Mouse (Mus musculus): ENCODE measurements around the gene Zfp980. TPM values are rescaled to one million over a fixed set of nuclear protein-coding genes. Genes with fewer than 3 reads are reported as not detected.
"Not testable (repeated sequence)": the region's sequence is repeated elsewhere in the genome, so short reads cannot be mapped to it uniquely, and the experiment has no call there.

The Zfp980 gene
- polyA plus RNA-seq (2014; fragmentation: Nextera tagmentation; extraction: Ambion mirVana), result not detected in 2 replicates

DNA sequence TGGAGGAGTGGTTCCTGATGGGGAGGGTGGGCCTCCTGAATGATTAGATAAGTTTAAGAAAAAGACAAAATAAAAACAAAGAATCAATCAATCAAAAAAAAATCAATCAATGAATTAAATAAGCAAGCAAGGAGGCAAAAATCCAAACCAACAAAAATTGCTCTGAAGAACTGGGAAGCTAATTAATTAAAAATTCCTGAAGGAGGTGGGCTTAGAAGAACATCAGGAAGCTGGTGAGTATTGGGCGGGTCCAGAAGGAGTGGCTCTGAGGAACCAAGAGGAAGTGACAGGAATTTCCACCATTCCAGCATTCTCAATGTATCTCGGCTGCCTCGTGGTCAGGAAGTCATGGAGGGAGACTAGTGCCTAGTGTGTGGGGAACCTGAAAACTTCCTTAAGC lies at the start of gene Zfp980:
Zfp980 (plus strand) TSS at position 301 of the 400 bp plus-strand sequence.
- DNase-seq (ENCODE audit: low spot score); H3K4me1 ChIP-seq (replicated peaks; ENCODE audit: control insufficient read depth, insufficient read depth, low read length); H3K4me3 ChIP-seq (replicated peaks; ENCODE audit: low read length); H3K4me2 ChIP-seq (replicated peaks); ATAC-seq (ENCODE audit: low FRiP score); H3K27ac ChIP-seq; H3K9me3 ChIP-seq (ENCODE audit: control insufficient read depth, low read length); H3K9ac ChIP-seq; H3K36me3 ChIP-seq (replicated peaks; ENCODE audit: control insufficient read depth, insufficient read depth); H3K27me3 ChIP-seq (ENCODE audit: control insufficient read depth, insufficient read depth, low read length): not testable (repeated sequence)
- 86% methylated on average over 3 of the region's 3 CpGs for WGBS

DNA sequence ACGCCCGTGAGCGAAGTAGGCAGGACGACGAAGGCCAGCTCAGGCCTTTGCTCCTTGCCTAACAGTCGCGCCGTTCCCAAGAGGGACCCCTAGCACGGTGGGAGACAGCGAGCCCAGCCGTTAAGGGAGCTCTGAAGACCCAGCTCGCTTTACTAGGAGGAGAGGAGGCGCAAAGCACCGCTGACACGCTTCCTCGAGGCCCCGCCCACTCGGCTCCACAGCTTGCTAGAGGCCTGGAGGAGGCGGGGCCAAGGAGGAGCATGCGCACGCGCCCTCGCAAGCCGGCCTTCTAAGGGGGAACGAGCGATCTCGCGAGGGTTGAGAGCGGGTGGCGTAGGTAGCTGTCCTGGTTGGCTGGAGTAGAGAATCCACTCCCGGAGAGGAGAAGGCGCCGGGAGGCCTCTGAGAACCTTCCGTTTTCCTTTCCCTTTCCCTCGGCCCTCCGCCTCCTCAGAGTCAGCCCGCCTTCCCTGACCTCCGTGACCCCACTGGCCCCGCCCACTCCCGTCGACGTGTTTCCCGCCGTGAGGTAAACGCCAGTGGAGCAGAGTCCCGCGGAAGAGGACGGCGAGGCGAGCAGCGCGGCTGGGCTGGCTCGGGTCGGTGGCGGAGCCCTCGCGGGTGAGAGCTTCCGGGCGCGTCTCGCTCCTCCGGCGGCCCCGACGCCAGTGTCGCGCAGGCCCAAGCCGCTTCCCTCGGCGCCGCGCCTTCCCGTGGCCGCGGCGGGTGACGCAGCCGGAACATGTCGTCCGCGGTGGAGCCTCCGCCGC lies 29.9 kb upstream of the Zfp980 start:
- not testable (repeated sequence) for H3K4me3 ChIP-seq (replicated peaks; ENCODE audit: low read length); ATAC-seq (ENCODE audit: low FRiP score); H3K27ac ChIP-seq; H3K27me3 ChIP-seq (ENCODE audit: control insufficient read depth, insufficient read depth, low read length); H3K4me1 ChIP-seq (replicated peaks; ENCODE audit: control insufficient read depth, insufficient read depth, low read length); H3K36me3 ChIP-seq (replicated peaks; ENCODE audit: control insufficient read depth, insufficient read depth); H3K4me2 ChIP-seq (replicated peaks); H3K9me3 ChIP-seq (ENCODE audit: control insufficient read depth, low read length); DNase-seq (ENCODE audit: low spot score); H3K9ac ChIP-seq
- WGBS, result 32% methylated on average over 81 of the region's 83 CpGs

DNA sequence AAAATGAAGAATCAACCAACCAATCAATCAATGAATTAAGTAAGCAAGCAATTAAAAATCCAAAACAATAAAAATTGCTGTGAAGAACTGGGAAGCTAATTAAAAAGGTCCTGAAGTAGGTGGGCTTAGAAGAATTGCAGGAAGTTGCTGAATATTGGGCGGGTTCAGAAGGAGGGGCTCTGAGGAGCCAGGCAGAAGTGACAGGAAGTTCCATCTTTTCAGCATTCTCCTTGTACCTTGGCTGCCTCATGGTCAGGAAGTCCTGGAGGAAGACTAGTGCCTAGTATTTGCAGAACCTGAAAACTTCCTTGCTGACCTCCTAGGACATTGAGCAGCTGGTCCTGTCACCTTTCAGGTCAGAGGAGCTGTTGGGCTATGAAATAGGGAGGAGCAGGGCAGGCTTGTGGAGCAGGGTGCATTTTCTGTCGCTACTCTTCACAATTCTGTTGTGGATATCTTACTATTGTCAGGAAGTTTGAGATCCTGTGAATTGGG lies 3.8 kb downstream of the Zfp980 start:
- not testable (repeated sequence) for H3K36me3 ChIP-seq (replicated peaks; ENCODE audit: control insufficient read depth, insufficient read depth); H3K4me1 ChIP-seq (replicated peaks; ENCODE audit: control insufficient read depth, insufficient read depth, low read length); ATAC-seq (ENCODE audit: low FRiP score); H3K27me3 ChIP-seq (ENCODE audit: control insufficient read depth, insufficient read depth, low read length); DNase-seq (ENCODE audit: low spot score); H3K4me2 ChIP-seq (replicated peaks); H3K27ac ChIP-seq; H3K9ac ChIP-seq; H3K9me3 ChIP-seq (ENCODE audit: control insufficient read depth, low read length); H3K4me3 ChIP-seq (replicated peaks; ENCODE audit: low read length)
- WGBS, result 66% methylated on average over 2 of the region's 2 CpGs

DNA sequence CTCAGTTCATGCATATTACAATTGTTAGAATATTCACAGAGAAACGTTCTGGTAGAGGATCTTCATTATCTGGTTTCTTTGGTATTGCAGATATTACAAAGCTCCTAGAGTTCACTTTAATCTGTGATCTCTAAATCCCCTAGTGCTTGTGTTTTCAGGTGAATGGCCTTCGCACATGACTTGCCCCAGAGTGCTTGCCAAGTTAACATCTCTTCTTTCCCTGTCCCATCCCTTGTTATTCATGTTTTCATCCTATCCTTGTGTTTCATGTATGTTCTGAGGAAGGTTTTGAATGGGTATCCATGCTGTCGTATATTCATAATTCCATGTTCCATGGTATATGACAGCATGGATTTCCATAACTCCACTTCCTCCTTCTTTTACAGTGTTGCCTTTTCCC lies 9.7 kb downstream of the Zfp980 start:
- not testable (repeated sequence) for H3K4me2 ChIP-seq (replicated peaks); H3K9me3 ChIP-seq (ENCODE audit: control insufficient read depth, low read length); H3K9ac ChIP-seq; H3K27ac ChIP-seq; H3K4me3 ChIP-seq (replicated peaks; ENCODE audit: low read length); H3K36me3 ChIP-seq (replicated peaks; ENCODE audit: control insufficient read depth, insufficient read depth); H3K27me3 ChIP-seq (ENCODE audit: control insufficient read depth, insufficient read depth, low read length); ATAC-seq (ENCODE audit: low FRiP score); H3K4me1 ChIP-seq (replicated peaks; ENCODE audit: control insufficient read depth, insufficient read depth, low read length)
- WGBS, result 86% methylated on average over 3 of the region's 3 CpGs
- DNase-seq (ENCODE audit: low spot score), result peak; percentile 17

DNA sequence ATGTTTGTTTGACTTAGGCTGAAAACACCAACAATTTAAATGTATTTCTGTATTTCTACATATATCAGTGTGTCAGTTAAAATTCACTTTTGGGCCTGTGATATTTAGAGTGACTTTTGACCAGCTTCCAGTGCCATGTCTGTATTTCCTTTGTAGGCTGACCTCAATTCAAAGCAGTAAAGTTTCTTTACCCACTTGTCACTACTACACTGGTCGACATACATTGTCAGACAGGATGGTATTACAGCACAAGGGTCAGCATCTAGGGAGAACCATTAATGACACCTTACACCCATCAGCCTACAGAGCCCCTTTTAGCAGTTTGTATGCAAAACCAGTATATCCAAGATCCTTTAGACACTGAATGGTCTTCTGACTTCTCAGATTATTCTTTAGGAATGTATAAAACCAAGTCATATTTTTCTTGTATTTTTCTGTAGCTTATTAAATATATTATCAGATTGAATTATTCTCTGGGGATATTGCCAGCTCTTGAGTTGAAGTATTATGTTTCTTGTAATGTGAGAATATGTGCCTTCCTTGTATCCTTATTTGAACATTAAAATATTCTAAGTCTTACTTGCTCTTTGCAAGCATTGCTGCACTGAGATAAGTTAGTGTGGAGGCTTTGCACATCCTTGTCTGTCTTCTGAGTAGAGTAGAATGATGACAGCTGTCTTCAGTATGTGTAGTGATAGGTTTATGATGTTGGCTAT lies 10.3 kb downstream of the Zfp980 start:
- H3K4me2 ChIP-seq (replicated peaks); H3K27me3 ChIP-seq (ENCODE audit: control insufficient read depth, insufficient read depth, low read length); DNase-seq (ENCODE audit: low spot score); H3K9ac ChIP-seq; H3K27ac ChIP-seq; H3K36me3 ChIP-seq (replicated peaks; ENCODE audit: control insufficient read depth, insufficient read depth); H3K9me3 ChIP-seq (ENCODE audit: control insufficient read depth, low read length); H3K4me3 ChIP-seq (replicated peaks; ENCODE audit: low read length); ATAC-seq (ENCODE audit: low FRiP score); H3K4me1 ChIP-seq (replicated peaks; ENCODE audit: control insufficient read depth, insufficient read depth, low read length): not testable (repeated sequence)
- WGBS, result 50% methylated on average over 1 of the region's 1 CpGs

DNA sequence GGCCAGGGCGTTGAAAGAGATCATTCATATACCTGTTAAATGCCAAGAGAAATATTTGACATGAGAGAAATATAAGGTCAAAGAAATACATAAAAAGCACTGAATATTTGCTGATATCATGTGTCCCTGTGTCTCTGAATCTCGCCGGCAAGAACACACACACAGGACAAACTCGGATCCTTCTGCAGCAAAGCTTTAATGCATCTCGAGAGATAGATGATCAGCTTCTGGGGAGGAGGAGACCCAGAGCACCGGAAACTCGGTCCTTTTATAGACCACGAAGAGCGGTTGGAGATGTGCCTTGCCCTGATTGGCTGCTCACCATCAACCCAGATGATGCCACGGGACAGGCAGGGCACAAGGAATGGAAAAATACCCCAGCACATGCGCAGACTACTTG lies 11.5 kb downstream of the Zfp980 start:
- ATAC-seq (ENCODE audit: low FRiP score), result peak; percentile 34; the same call in 1 of the 2 replicates
- H3K27ac ChIP-seq; H3K27me3 ChIP-seq (ENCODE audit: control insufficient read depth, insufficient read depth, low read length); H3K4me1 ChIP-seq (replicated peaks; ENCODE audit: control insufficient read depth, insufficient read depth, low read length); H3K9ac ChIP-seq; H3K4me3 ChIP-seq (replicated peaks; ENCODE audit: low read length); H3K36me3 ChIP-seq (replicated peaks; ENCODE audit: control insufficient read depth, insufficient read depth); DNase-seq (ENCODE audit: low spot score); H3K4me2 ChIP-seq (replicated peaks): not testable (repeated sequence)
- 87% methylated on average over 8 of the region's 11 CpGs for WGBS
- peaks cover 11% of the 10 kb centered on the region for H3K9me3 ChIP-seq (ENCODE audit: control insufficient read depth, low read length)

DNA sequence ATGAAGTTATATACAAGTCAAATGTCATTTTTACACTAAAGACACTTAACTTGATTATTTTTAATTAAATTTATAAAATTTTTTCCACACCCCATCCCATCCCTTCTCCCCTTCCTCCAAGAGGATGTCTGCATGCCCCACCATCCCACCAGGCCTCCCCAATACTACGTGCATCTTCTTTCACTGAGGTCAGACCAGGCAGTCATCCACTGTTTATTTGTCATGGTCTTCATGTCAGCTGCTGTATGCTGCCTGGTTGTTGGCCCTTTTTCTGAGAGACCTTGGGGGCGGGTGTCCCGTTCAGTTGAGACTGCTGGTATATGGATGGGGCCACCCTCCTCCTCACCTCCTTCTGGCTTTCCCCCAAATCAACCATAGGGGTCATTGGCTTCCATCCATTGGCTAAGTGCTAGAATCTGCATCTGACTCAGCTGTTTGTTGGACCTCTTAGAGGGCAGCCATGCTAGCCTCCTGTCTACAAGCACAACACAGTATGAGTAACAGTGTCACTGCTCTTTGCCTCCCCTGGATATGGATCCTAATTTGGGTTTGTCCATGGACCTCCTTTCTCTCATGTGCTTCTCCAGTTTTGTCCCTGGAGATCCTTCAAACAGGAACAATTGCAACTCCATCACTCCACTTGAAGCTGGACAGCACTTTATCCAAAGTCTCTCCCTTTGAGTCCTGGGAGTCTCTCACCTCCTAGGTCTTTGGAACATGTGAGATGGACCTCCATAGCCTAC lies 12.7 kb downstream of the Zfp980 start:
- H3K36me3 ChIP-seq (replicated peaks; ENCODE audit: control insufficient read depth, insufficient read depth); H3K4me2 ChIP-seq (replicated peaks); H3K4me1 ChIP-seq (replicated peaks; ENCODE audit: control insufficient read depth, insufficient read depth, low read length); H3K4me3 ChIP-seq (replicated peaks; ENCODE audit: low read length); H3K27me3 ChIP-seq (ENCODE audit: control insufficient read depth, insufficient read depth, low read length); DNase-seq (ENCODE audit: low spot score); H3K27ac ChIP-seq; H3K9ac ChIP-seq: not testable (repeated sequence)
- ATAC-seq (ENCODE audit: low FRiP score), result peak; percentile 64
- 87% methylated on average over 3 of the region's 3 CpGs for WGBS
- peaks cover 13% of the 10 kb centered on the region for H3K9me3 ChIP-seq (ENCODE audit: control insufficient read depth, low read length)

DNA sequence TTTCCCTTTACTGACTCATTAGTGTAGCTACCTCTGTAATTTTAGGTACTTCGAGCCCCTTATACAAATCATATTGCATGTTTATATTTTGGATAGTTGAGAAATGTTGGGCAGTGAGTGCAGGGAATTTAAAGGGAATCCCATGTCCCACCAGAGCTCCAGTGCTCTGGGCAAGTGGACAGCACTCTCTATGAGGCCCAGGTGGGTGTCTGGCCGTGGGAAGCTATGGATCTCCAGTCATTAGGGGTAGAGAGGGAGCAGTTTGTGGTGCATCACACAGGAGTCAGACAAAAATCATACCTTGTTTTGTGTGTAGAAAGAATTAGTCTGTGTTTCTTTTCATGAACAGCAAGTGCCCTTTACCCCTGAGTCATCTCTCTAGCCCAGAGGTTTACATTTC lies 15.6 kb downstream of the Zfp980 start:
- DNase-seq (ENCODE audit: low spot score); H3K9ac ChIP-seq; H3K27me3 ChIP-seq (ENCODE audit: control insufficient read depth, insufficient read depth, low read length); H3K4me2 ChIP-seq (replicated peaks); H3K36me3 ChIP-seq (replicated peaks; ENCODE audit: control insufficient read depth, insufficient read depth); H3K27ac ChIP-seq; H3K4me3 ChIP-seq (replicated peaks; ENCODE audit: low read length); ATAC-seq (ENCODE audit: low FRiP score); H3K9me3 ChIP-seq (ENCODE audit: control insufficient read depth, low read length); H3K4me1 ChIP-seq (replicated peaks; ENCODE audit: control insufficient read depth, insufficient read depth, low read length): not testable (repeated sequence)
- 70% methylated on average over 2 of the region's 2 CpGs for WGBS
